Mouse (Mus musculus) right cerebral cortex, postnatal 36 days (tissue): ENCODE results near the gene Slc4a5.
"Not testable (repeated sequence)": the region's sequence is repeated elsewhere in the genome, so short reads cannot be mapped to it uniquely, and the experiment has no call there.

Experiments used
- DNase-seq, 2 experiments: peaks; one replicate each; pipeline ENCODE4 v3.0.0; 2022; ENCODE audit warnings: low spot score in 2 of 2, mixed read lengths in 1 of 2

The Slc4a5 gene

DNA sequence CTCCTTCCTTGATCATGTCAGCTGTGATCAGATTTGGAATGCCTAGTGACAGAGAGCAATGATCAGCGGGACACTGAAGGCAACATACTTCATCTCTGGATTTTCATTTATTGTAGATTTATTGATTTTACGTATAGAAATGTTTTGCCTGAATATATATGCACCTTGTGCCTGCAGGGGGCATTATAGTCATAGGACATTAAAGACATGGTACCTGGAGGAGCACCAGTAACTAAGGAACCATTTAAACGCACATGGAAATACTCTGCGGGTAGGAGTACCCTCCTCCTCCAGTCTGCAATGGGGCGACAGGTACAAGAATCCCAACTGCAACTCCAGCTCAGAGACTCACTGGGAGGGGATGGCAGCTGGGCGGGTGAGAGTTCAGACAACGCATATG, 89.4 kb downstream of the Slc4a5 start:
- no peak for DNase-seq

DNA sequence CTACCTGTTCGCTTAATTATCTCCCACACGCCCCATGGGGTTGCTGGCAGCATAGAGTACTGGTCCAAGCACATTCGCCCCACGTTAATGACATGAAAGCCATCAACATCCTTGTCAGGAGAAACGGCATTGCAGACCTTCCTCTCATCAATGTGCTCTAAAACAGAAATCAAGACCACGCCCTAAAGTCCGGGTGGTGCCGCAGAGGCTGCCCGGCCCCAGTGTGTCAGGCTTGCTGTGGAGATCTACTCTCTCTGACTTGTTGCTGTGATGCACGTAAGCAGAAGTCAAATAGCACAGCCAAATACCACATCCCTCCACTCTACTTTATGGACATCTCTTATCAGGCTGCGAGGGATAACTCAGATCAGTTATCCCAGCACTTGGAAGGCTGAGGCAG, 91.6 kb downstream of the Slc4a5 start:
- DNase-seq, result no peak

DNA sequence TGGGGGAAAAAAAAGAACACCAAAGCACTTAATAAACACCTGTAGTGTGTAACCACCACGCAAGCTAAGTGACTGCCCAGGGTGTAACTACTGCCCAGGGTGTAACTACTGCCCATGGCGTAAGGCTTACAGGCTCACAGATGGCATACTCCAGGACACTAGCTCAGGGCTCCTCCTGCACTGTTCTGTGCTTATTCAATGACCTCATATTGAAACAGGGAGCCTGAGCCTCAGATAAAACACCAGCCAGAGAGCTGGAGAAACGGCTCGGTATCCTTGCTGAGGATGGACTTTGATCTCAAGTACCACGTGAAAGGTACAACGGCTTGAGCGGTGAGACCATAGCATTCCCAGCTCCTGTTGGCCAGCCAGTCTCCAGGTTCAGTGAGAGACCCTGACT, 92.4 kb downstream of the Slc4a5 start:
- no peak for DNase-seq

DNA sequence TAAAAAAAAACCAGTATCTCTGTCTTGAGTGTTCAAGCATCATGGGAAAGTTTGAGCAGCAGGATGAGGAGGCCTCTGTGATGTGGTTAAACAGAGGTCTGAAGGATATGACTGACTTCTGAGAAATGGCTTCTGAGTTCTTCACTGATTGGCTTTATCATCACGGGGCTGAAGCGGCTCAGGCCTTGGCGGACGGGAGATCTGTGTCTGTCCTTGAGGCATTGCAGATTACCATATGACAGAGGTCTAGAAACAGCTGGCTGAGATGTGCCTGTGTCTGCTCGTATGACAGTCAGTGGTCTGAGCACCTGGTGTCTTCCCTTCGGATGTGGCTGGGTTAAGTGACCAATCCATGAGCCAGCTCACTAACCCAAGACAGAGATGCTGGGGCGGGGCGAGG, 92.9 kb downstream of the Slc4a5 start:
- DNase-seq, result no peak

DNA sequence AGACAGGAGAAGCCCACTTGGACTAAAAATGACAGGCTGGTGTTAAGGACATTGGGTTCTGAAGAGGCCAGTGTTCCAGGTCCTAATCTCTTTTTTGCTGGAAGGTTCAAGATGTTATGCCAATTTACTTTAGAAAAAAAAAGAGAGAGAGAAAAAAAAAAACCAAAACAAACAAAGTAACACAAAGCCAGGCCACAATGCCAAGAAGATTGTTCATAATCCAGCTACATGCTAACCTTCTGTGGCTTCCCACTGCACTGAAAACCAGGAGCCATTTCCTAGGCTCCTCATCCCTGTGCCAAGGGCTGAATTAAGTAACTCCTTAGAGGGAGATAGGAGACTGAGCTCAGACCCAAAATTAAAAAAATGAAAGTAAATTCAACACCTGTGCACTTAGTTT, 95.7 kb downstream of the Slc4a5 start:
- DNase-seq, result no peak

DNA sequence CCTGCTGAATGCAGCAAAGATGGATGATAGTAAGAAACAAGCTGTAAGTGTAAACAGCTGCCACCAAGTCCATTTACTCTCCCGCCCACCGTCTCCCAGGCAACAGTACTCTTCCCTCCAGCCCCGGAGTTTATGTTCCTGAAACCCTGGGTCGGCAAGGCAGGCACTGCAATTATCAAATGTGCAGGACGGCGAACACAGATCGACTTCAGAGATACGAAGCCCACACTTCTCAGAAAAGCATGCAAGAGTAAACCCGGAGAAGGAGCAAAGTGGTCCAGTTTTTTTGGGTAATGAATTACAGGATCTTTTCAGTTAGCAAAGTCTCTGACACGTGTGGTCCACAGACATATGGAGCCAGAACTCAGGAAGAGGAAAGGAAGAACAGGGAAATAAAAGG, 96.4 kb downstream of the Slc4a5 start:
- DNase-seq, result peak in 1 of 2 experiments; percentile 8

DNA sequence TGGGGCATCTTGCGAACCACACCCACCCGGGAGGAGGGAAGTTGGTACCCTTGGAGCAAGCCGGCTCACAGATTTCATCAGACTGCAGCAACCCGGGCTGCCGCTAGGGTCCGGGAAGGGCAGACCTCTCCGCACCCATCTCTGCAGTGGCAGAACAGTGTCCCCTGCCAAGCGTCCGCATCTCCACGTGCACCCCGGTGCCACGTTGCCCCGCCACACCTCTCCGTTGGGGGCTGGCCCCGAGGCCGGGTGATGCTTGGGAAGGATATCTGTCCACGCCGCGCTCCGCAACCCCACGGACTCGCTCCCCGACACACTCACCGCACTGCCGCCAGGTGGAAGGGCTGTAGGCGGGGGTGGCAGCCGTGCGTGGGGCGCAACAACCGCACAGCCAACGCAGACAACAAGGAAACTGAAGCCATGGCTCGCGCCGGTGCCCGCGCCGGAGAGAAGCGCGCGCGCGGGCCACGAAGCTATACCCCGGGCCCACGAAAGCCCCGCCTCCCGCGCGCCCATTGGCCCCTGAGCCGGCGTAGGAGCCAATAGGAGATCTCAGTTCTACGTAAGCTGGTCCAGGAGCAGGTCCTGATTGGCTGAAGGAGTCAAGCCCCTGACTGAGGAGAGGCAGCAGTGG, 97.6 kb downstream of the Slc4a5 start:
- peak; percentile 87 to 93 for DNase-seq

DNA sequence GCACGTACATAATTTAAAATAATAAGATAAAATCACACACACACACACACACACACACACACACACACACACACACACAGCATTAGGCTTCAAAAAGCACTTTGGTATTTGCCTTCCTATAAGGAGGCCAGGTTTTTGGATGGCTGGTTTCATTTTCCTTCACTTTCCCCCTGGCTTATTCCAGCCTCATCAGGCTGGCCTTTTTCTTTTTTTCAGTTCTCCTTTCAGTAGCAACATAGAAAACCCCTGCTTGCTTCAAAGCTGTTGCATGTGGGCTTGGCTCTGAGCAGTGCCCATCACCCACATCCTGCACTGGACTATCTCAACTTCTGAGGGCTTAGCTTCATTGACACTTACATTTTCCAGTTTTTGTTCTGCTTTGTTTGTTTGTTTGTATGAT, 102.3 kb downstream of the Slc4a5 start:
- no peak for DNase-seq

DNA sequence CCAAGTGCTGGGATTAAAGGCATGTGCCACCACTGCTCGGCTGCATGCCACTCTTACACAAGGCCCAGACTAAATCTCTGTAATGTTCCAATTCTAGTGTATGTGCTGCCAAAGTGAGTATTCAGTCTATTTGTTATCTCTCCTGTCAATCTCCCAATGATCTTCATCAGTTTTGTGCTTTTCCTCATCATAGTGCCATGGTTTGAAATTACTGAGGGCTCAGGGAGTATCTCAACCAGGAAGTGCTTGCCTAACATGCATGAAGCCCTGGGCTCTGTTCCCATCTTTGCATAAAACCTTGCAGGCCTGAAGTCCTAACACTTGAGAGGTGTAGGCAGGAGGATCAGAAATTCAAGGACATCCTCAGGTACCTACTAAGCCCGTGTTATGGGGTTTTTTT, 103.2 kb downstream of the Slc4a5 start:
- no peak for DNase-seq

DNA sequence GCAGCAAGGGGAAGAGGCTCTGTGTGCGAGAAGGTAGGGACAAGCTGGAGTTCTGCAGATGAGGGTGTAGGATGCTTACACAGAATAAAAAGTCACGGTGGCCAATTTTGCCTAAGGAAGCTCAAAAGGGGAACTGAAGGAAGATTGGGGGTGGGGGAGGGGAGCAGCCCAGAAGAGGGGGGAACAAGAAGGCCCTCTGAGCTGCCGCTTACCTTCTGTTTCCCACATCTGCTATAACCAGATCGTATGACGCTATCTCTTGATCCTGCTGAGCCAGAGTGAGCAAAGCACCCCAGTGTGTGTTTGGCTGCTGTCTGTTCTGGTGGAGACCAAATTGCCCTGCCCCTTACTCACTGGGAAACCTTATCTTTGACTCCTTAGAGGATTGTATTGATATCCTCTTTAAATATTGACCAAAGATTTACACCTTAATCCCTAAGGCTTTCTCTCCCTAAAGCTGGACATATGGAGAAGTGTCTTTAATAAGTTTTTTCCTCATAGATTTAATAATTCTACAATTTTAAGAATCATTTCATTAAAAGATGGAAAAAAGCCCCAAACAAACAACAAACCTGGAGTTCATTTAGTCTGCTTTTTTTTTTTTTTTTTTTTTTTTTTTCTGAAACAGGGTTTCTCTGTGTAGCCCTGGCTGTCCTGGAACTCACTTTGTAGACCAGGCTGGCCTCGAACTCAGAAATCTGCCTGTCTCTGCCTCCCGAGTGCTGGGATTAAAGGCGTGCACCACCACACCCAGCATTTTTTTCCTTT, 104.2 kb downstream of the Slc4a5 start:
- DNase-seq, result no peak

DNA sequence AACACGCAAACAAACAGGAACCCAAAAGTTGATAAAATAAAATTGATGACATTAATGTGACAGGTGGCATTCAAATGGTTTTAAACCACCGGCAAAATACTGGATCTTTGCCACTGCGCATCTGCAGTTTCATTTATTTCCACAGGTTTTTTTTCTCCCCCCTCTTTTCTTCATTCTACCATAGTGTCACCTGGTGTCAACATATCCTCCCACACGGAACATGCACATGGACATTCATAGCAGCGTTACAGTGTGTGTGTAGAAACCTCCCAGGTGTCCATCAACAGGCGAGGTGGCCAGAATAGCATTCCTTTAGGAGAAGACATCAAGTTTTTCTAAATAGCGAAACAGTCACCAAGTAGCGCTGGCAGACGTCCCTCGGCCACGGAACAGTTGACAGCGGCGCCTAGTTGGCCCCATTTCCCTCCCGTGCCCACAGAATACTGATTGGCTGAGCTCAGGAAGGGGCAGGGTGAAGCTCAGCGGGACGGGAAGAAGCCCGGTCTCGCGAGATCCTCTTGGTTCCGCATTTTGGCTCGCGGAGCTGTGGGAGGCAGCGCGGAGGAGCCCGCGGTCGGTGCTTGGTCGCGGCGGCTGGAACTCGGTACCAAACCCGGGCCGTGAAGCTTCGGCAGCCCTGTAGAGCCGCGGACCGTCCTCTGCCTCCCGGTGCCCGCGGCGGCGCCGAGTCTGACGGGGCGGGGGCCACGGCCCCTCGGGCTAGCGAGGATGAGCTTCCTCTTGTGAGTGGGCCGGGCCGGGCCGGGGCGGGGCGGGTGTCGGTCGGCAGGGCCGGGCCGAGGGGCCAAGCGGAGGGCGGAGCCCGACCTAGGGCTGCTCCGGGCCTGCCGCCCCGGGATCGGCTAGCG, 106.1 kb downstream of the Slc4a5 start, which contains the start of the genes Mthfd2 and Mob1a:
Gene Mthfd2 (minus strand): TSS at position 384 of the 869 bp plus-strand sequence.
Gene Mob1a (plus strand): TSS at position 492 of the 869 bp plus-strand sequence.
- DNase-seq, result peak; percentile 90 to 93

DNA sequence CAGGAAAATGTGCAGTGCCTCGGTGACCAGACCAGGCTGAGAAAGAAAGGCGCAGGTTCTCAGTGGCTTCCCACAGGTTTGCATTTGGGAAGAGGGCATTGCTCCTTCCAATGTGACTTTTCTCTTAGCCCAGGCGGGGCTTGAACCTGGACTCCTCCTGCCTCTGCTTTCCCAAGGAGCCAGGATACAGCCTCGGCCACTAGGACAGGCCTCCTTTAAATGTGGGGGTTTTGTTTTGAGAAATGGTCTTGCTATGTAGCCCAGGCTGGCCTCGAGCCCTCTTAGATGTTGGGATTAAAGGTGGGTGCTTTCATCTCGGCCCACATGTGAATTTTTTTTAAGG, 106.7 kb downstream of the Slc4a5 start:
- no peak for DNase-seq

DNA sequence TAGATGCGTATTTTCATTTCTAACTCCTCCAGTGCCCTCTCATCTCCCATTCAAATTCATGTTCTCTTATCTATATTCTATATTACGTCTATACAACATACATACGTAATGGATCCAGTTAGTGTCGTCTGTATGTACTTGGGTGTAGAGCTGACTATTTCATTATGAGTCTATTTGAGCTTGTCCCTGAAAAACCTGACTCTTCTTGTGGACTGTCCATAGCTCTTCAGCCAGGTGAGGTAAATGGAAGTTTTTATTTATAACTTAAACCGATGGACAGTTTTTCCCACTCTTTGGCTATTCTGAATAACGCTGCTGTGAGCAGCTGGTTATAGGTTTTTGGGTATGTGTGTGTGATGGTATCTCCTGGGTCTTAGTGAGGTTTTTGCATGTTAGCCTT, 107.1 kb downstream of the Slc4a5 start:
- DNase-seq, result no peak

DNA sequence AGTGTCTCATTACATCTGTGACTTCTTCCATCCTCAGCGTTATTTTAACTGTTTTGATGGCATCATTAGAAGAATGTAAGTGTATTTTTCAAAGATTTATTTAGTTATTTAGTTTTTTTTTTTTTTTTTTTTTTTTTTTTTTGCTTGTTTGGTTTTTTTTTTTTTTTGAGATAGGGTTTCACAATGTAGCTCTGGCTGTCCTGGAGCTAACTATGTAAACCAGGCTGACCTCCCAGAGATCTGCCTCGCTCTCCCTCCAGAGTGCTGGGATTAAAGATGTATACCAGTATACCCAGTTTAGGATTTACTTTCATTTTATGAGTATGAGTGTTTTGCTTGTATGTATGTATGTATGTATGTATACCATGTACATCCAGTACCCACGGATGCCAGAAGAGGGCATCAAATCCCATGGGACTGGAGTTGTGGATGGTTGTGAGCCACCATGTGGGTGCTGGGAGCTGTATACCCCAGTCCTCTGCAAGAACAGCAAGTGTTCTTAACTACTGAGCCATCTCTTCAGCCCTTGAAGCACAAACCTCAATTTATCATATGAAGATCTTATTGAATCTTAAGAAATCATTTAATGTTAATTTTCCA, 108.1 kb downstream of the Slc4a5 start:
- no peak for DNase-seq

DNA sequence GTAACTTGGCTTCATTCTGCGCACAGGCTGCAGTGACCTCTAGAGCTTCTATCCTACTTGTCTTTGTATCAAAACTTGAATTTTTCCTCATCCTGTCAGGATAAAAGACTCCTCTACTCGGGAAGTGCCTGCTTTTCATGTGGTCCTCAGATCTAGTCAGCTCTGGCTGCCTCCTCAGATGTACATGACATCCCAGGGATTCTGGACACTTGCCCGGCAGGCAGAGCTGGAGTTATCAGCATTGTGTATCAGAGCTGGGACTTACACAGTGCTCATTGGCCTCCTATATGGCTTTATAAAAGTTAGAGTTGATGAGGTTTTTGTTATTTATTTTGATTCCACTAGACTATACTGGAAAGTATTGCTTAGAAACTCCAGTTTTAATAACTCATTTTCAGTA, 121.8 kb downstream of the Slc4a5 start:
- no peak for DNase-seq

DNA sequence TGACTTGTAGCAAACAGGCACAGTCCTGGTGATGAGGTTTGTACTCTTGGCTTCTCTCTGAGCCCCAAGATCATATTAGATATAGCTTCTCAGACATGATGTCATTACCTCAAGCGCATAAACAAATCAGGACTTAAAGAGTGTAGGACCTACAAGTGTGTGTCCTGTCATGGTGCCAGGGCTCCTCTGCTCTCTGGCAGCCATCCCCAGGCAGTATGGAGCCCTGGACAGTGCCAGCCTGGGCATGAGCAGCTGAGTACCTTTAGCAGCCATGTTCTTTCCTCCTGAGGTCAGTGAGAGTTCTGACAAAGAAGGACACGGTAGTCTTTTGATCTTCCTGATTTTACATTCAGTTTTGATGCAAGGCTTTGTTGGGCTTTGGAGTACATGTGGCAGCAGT, 123.3 kb downstream of the Slc4a5 start:
- DNase-seq, result no peak

DNA sequence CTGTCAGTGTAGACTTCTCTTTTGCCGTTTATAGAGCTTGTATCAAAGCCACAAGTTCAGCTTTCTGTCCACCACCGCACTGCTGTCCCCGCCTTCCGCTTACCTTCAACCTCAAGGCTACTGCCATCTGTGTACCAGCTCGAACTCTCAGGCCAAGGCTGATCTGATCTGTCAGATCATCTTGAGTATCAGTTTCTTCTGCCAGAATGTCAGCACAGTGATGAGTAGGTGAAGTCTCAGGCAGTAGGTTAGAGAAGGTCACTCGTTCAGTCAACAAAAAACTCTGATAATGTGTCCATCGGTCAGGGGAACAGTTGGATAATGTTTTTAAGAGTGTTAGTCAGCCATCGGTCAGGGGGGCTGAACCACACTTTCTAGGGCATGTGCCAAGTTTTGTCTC, 125.7 kb downstream of the Slc4a5 start:
- not testable (repeated sequence) for DNase-seq

DNA sequence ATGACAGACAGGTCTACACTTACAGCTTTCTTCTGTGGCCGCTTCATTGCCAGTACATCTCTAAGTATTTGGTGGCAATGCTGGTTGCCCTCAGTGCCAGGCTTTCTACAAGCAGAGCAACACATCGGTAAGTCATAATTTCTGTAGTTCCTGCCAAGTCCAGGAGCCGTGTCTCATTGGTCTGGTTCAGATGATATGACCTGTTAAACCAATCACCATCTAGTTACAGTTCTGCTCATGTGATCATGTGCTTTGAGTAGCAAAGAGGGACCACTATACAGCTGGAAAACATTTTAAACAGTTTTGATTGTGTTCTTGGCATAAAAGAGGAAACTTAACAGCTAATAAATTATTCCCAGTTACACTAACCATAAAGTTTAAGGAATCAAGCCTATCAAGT, 128.3 kb downstream of the Slc4a5 start:
- DNase-seq, result no peak

DNA sequence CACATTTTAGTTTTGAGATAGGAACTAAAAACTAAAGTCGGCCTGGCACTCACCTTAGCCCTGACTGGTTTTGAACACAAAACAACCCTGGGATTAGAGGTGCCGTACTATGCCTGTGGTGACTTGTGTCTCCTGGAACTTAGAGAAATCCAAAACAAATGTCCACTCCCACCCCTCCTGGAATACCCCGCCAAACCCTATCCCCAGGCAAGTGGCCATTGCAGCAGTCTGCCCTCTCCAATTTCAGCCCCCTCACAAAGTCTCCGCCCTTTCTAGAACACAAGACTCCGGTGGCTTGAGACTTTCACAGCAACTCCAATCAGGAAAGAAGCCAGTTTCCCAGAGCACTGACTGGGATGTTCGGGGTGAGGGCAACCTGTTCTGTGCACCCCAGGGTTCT, 129.2 kb downstream of the Slc4a5 start, which contains the start of gene Bola3:
Gene Bola3 (plus strand): TSS at position 275 of the 400 bp plus-strand sequence.
- DNase-seq, result no peak

DNA sequence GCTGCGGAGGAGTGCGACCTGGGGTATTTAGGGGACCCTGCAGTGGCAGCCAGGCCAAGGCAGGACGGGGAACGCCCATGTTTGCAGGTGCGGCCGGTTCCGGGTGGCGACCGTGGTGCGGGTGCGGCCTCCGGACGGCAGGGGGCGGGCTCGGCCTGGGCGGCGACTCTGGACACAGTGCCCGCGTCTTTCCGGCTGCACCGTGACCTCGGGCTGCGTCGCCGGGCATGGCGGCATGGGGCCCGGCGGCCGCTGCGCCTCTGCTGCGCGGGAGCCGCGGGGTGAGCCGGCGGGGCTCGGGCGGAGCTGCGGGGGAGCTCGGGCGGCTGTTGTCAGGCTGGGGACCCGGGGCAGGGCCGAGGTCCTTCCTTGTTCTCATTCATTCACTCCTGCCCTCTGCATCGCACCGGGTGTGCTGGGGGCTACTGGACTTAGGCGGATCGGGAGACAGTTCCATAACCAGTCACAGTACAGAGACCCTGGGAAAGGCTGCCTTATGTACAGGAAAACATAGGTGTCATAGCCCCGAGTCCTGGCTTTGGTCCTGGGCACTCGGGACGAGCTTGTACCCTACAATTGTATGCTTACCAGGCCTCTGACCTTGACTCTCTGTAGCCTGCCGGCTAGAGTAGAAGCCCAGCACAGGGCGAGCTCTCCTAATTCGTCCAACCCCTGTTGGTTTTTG, 129.8 kb downstream of the Slc4a5 start:
- DNase-seq, result peak; percentile 77 to 81

DNA sequence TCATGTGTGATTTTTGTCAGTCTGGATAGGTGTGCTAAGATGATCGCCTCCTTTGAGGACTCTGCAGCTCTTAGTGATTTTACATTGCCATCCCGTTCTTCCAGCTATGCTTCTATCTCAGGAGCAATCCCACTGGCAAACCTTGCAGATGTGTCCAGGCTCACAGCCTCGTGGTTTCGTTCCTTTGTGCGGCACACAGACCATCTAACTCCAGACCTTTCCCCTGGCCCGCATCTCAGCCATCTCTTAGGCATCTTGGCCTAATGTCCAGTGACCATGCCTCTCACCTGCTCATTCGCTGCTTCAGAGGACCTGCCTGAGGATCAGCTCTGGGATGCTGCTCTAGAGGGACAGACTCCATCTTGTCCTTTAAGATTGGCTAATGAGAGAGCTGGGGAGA, 130.5 kb downstream of the Slc4a5 start:
- no peak for DNase-seq
